ENCODE assay signal across 15 mouse cellular contexts in genomic region chr4:22390045-22390444, GRCm38 (mm10). TPM values are rescaled to one million over a fixed set of nuclear protein-coding genes. Genes with fewer than 3 reads are reported as not detected.
DNase-seq lines count a peak whose midpoint lies in the region; ATAC-seq and TF ChIP-seq lines count a peak whose summit lies in the region.
"Had no signal": no experiment of that assay in that cellular context is flagged by ENCODE, and none has a peak within 500 bp of the region (broad histone marks: within the 10 kb centered on the region; RNA-seq: fewer than 3 reads in every experiment).

No protein-coding gene starts in this region.

- H3K27ac ChIP-seq in kidney, postnatal 0 days, result no peak overlapping the region
- H3K27ac ChIP-seq in hindbrain, postnatal 0 days, result no peak overlapping the region
- no peak overlapping the region for H3K27ac ChIP-seq in liver, postnatal 0 days (ENCODE audit: low read depth)
- H3K27ac ChIP-seq: limb, embryonic 15.5 days; macrophage had no signal

- H3K4me1 ChIP-seq in kidney, postnatal 0 days (replicated peaks; ENCODE audit: insufficient read depth, low read length), result no peaks in the 10 kb centered on the region
- no peaks in the 10 kb centered on the region for H3K4me1 ChIP-seq in hindbrain, postnatal 0 days (ENCODE audit: insufficient read depth, low read length)
- no peaks in the 10 kb centered on the region for H3K4me1 ChIP-seq in liver, postnatal 0 days (ENCODE audit: insufficient read depth)
- H3K4me1 ChIP-seq: limb, embryonic 15.5 days had no signal

- WGBS in kidney, postnatal 0 days, result 49% methylated on average over 7 of the region's 7 CpGs
- 51% methylated on average over 7 of the region's 7 CpGs for WGBS in hindbrain, postnatal 0 days
- 82% methylated on average over 7 of the region's 7 CpGs for WGBS in liver, postnatal 0 days (ENCODE audit: insufficient replicate concordance)

- H3K27me3 ChIP-seq in kidney, postnatal 0 days (ENCODE audit: insufficient read depth, low read length), result no peaks in the 10 kb centered on the region
- H3K27me3 ChIP-seq in hindbrain, postnatal 0 days (ENCODE audit: insufficient read depth, low read length), result no peaks in the 10 kb centered on the region
- H3K27me3 ChIP-seq in liver, postnatal 0 days (ENCODE audit: insufficient read depth, low read length), result no peaks in the 10 kb centered on the region
- H3K27me3 ChIP-seq: limb, embryonic 15.5 days had no signal

- TF ChIP-seq CTCF in kidney, postnatal 0 days (IDR thresholded peaks at IDR 0.05; ENCODE audit: low read depth), result no peak
- no peak for TF ChIP-seq CTCF in hindbrain, postnatal 0 days (IDR thresholded peaks at IDR 0.05; ENCODE audit: low read depth)
- TF ChIP-seq CTCF in liver, postnatal 0 days (IDR thresholded peaks at IDR 0.05; ENCODE audit: low read depth), result no peak

- no peak overlapping the region for H3K4me2 ChIP-seq in kidney, postnatal 0 days (ENCODE audit: low read length)
- H3K4me2 ChIP-seq in hindbrain, postnatal 0 days (ENCODE audit: low read depth, low read length), result no peak overlapping the region
- H3K4me2 ChIP-seq in liver, postnatal 0 days (ENCODE audit: low read depth, low read length), result no peak overlapping the region
- H3K4me2 ChIP-seq: limb, embryonic 15.5 days had no signal

- no peak for TF ChIP-seq EP300 in liver, postnatal 0 days (IDR thresholded peaks at IDR 0.05; ENCODE audit: low read depth)

- H3K4me3 ChIP-seq in kidney, postnatal 0 days (replicated peaks; ENCODE audit: low read depth, low read length), result no peak overlapping the region
- no peak overlapping the region for H3K4me3 ChIP-seq in hindbrain, postnatal 0 days (ENCODE audit: low read length)
- no peak overlapping the region for H3K4me3 ChIP-seq in liver, postnatal 0 days (ENCODE audit: low read depth, low read length)
- H3K4me3 ChIP-seq: limb, embryonic 15.5 days had no signal

- ATAC-seq in kidney, postnatal 0 days (replicated peaks; ENCODE audit: low FRiP score, low read depth), result peak; percentile 66; the same call in 1 of the 2 replicates
- ATAC-seq in hindbrain, postnatal 0 days, result peak; percentile 79
- ATAC-seq in liver, postnatal 0 days, result no peak
- ATAC-seq: CD4-positive, CD25-positive, alpha-beta regulatory T cell, adult 4 months had no signal

- DNase-seq in kidney, postnatal 0 days (ENCODE audit: low spot score), result peak; percentile 70
- DNase-seq in kidney, postnatal 4 days, result no peak
- peak; percentile 60 for DNase-seq in embryo, embryonic 10 days (ENCODE audit: low spot score)
- DNase-seq in embryo, embryonic 9.5 days (ENCODE audit: extremely low spot score), result peak; percentile 19
- no peak for DNase-seq in hindbrain, postnatal 0 days (ENCODE audit: low spot score)
- DNase-seq in liver, postnatal 0 days, result no peak
- DNase-seq in layer of hippocampus, postnatal 25 days (ENCODE audit: extremely low spot score in 1 of 2, low spot score in 1 of 2), result no peak
- no peak for DNase-seq in layer of hippocampus, adult 9-11 months
- DNase-seq: adrenal gland, postnatal 25 days; cerebellum, postnatal 14 days; kidney, postnatal 10 days; lung, adult 2 months had no signal

- no peaks in the 10 kb centered on the region for H3K36me3 ChIP-seq in kidney, postnatal 0 days (ENCODE audit: insufficient read depth, low read length)
- no peaks in the 10 kb centered on the region for H3K36me3 ChIP-seq in hindbrain, postnatal 0 days (ENCODE audit: insufficient read depth, low read length)
- H3K36me3 ChIP-seq in liver, postnatal 0 days (replicated peaks; ENCODE audit: insufficient read depth, low read length), result no peaks in the 10 kb centered on the region

- no peaks in the 10 kb centered on the region for H3K9me3 ChIP-seq in kidney, postnatal 0 days (replicated peaks; ENCODE audit: low read length)
- no peaks in the 10 kb centered on the region for H3K9me3 ChIP-seq in hindbrain, postnatal 0 days (ENCODE audit: low read length)
- no peaks in the 10 kb centered on the region for H3K9me3 ChIP-seq in liver, postnatal 0 days (ENCODE audit: low read length)
- H3K9me3 ChIP-seq: limb, embryonic 15.5 days had no signal

- H3K9ac ChIP-seq in kidney, postnatal 0 days (ENCODE audit: low read depth, low read length), result no peak overlapping the region
- no peak overlapping the region for H3K9ac ChIP-seq in hindbrain, postnatal 0 days (replicated peaks; ENCODE audit: low read length)
- H3K9ac ChIP-seq in liver, postnatal 0 days (replicated peaks), result no peak overlapping the region
- H3K9ac ChIP-seq: limb, embryonic 15.5 days had no signal

RNA-seq across cellular contexts. Expression of gene Fbxl4, which starts 32.7 kb away (rescaled TPM):
- polyA plus RNA-seq in kidney, postnatal 0 days (2015; fragmentation: Nextera tagmentation; extraction: Ambion mirVana), result 18.2 and 18.7 TPM in 2 replicates
- 29.3 and 39.2 TPM in 2 replicates for total RNA-seq in hindbrain, postnatal 0 days (2014; rRNA removed)
- 16.3 and 18.9 TPM in 2 replicates for polyA plus RNA-seq in hindbrain, postnatal 0 days (2015; fragmentation: Nextera tagmentation; extraction: Ambion mirVana)
- 6.5 and 6.8 TPM in 2 replicates for polyA plus RNA-seq in liver, postnatal 0 days (2015; fragmentation: Nextera tagmentation; extraction: Ambion mirVana)
- total RNA-seq in layer of hippocampus, postnatal 25 days (2021), result 10 to 100 TPM; 14.4 to 16.4 TPM

Comparison
In these comparisons a context has a peak if more than half of its experiments do, and no peak if none do; other contexts are left out.
1. DNase-seq: peak in kidney, postnatal 0 days (single experiment), embryo, embryonic 10 days (single experiment) and embryo, embryonic 9.5 days (single experiment); none in kidney, postnatal 4 days (0 of 2), hindbrain, postnatal 0 days (single experiment), liver, postnatal 0 days (single experiment), layer of hippocampus, postnatal 25 days (0 of 2) and layer of hippocampus, adult 9-11 months (single experiment).